Mouse (Mus musculus) heart, adult 2 months (tissue): ENCODE results near the gene Itga9. TPM values are rescaled to one million over a fixed set of nuclear protein-coding genes. Genes with fewer than 3 reads are reported as not detected.

ENCODE experiments used
- DNase-seq, 2 experiments: peaks; one replicate each; pipeline ENCODE4 v3.0.0; 2021
- H3K27ac ChIP-seq: fragments of 200-600 bp; 2 replicates; pipeline ENCODE4 v1.8.1; 2022
- H3K27me3 ChIP-seq: fragments of 200-500 bp; 2 replicates; pipeline ENCODE4 v1.6.1; 2012; ENCODE audit warnings: mild to moderate bottlenecking, low read length, inconsistent platforms, mixed read lengths; ENCODE audit not compliant: control insufficient read depth, insufficient read depth
- H3K36me3 ChIP-seq: fragments of 200-500 bp; 2 replicates; pipeline ENCODE4 v1.6.1; 2012; ENCODE audit warnings: low read length, inconsistent platforms; ENCODE audit not compliant: control insufficient read depth, insufficient read depth
- H3K4me1 ChIP-seq: fragments of 200-500 bp; 2 replicates; pipeline ENCODE4 v1.6.1; 2011; ENCODE audit warnings: low read length; ENCODE audit not compliant: control insufficient read depth, insufficient read depth
- H3K4me3 ChIP-seq: fragments of 200-600 bp; 2 replicates; pipeline ENCODE4 v1.8.1; 2022
- H3K79me2 ChIP-seq: fragments of 200-500 bp; replicated peaks from 2 replicates; pipeline ENCODE4 v1.6.1; 2012; ENCODE audit warnings: mild to moderate bottlenecking, inconsistent platforms, low read length, moderate library complexity, mixed read lengths; ENCODE audit not compliant: control insufficient read depth, insufficient read depth
- H3K9ac ChIP-seq: fragments of 200-500 bp; 2 replicates; pipeline ENCODE4 v1.6.1; 2012; ENCODE audit warnings: low read depth, mild to moderate bottlenecking, control low read depth, inconsistent platforms, low read length, mixed read lengths
- CTCF ChIP-seq: fragments of 200-600 bp; IDR thresholded peaks from 2 replicates; pipeline ENCODE4 v1.8.1; 2022; ENCODE audit warnings: antibody characterized with exemption, mild to moderate bottlenecking, moderate library complexity
- EP300 ChIP-seq: fragments of 200-500 bp; IDR thresholded peaks from 2 replicates; pipeline ENCODE4 v1.6.1; 2011; ENCODE audit warnings: low read depth, low read length, control low read depth; ENCODE audit not compliant: insufficient read depth
- POLR2A ChIP-seq: fragments of 200-500 bp; IDR thresholded peaks from 2 replicates; pipeline ENCODE4 v1.6.1; 2011; ENCODE audit warnings: mild to moderate bottlenecking, low read depth, low read length, control low read depth; ENCODE audit not compliant: insufficient read depth
- WGBS: fragments of 180-500 bp; shearing (Covaris S2); methylation state at CpG from one replicate; pipeline ENCODE4 v1.1.7; 2018; 5-methylcytosine and 5-hydroxymethylcytosine counted together
- intact Hi-C: fragments of 180-260 bp; cut with DNase I; formaldehyde crosslinking; loops from one replicate; pipeline ENCODE4 v1.15.1; 2025
- polyA plus RNA-seq: library from polyadenylated mRNA; depleted of rRNA; stranded (reverse); fragments of >200 nt; gene quantifications from 2 replicates; pipeline ENCODE4 v1.2.3, GENCODE M21; 2012
- total RNA-seq, 2 experiments: library from RNA; stranded (reverse); gene quantifications; 2 replicates each; pipeline ENCODE4 v1.2.3; 2021

The Itga9 gene
- total and polyA plus RNA-seq, 3 experiments = 34.8 to 41.9 (median 35.3) TPM

DNA sequence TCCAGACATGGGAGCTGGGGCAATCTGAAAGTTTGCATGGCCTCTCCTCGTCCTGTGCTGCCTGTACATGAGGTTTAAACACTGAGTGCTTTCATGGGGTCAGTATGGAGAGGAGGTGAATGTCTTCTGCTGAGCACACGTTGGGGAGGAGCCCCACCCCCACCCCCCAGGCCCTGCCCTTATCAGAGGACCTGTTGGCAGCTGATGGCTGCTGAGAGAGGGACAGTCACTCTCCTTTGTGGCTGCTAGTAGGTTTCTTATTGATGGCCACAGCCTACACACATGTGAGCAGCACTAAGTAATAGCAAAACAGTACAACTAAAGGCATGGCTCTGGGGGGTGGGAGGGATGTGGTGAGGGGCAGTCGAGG is 215.7 kb downstream of the Itga9 start:
- DNase-seq = no peak
- no peak overlapping the region for H3K27ac ChIP-seq
- no peak overlapping the region for H3K9ac ChIP-seq
- peaks cover 1% of the 10 kb centered on the region; the same call in 1 of the 2 replicates for H3K4me1 ChIP-seq
- H3K4me3 ChIP-seq = no peak overlapping the region
- TF ChIP-seq CTCF (no peak), EP300 (no peak), POLR2A (no peak)
- intact Hi-C loops = no loop called here
- H3K27me3 ChIP-seq = no peaks in the 10 kb centered on the region
- no peaks in the 10 kb centered on the region for H3K36me3 ChIP-seq
- H3K79me2 ChIP-seq = no peaks in the 10 kb centered on the region
- WGBS = 45% methylated on average over 3 of the region's 3 CpGs

DNA sequence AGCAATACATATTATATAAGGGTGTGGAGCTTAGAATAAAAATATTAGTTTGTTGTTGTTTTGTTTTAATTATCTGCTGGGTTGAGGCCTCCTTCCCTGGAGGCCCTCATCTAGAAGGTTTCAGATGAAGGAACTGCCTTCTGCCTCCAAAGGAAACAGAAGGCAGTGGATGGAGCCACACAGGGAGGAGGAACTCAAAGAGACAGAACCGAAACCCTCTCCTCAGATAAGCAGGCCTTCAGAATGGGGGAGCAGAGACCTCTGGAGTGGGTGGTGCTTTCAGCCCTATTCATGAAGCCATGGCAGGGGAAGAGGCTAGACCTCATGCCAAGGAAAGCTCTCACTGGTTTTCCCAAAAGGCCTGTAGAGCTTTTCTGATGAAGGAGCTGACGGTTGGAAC is 216.1 kb downstream of the Itga9 start:
- peaks cover 1% of the 10 kb centered on the region; the same call in 1 of the 2 replicates for H3K4me1 ChIP-seq
- H3K9ac ChIP-seq = no peak overlapping the region
- no peak overlapping the region for H3K4me3 ChIP-seq
- no peak for TF ChIP-seq POLR2A
- no peak for TF ChIP-seq CTCF
- no peak for TF ChIP-seq EP300
- no peaks in the 10 kb centered on the region for H3K36me3 ChIP-seq
- no peaks in the 10 kb centered on the region for H3K79me2 ChIP-seq
- no peak for DNase-seq
- intact Hi-C loops = no loop called here
- H3K27me3 ChIP-seq = no peaks in the 10 kb centered on the region
- H3K27ac ChIP-seq = no peak overlapping the region
- WGBS = 92% methylated on average over 2 of the region's 2 CpGs

DNA sequence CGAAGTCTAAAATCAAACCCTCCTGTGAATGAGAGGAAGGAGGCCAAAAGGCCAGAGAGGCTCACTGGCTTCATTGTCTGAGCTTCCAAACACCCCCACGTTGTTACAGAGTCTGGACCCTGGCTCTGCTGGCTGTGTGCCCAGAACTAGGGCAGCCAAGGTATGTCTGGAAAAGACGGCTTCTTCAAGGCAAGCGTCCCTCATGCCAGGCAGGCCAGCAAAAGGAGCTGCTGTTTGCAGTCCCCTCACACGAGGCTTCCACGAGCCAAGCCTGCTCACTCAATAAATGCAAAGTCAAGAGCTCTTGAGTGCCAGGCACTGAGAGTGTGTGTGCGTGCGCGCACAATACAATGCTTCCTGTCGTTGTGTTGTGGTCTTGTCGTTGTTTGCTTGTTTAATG is 224.6 kb downstream of the Itga9 start:
- 16% methylated on average over 11 of the region's 11 CpGs for WGBS
- peak overlapping the region; percentile 49 for H3K27ac ChIP-seq
- H3K36me3 ChIP-seq = no peaks in the 10 kb centered on the region
- H3K79me2 ChIP-seq = no peaks in the 10 kb centered on the region
- no peaks in the 10 kb centered on the region for H3K27me3 ChIP-seq
- DNase-seq = peak; percentile 36 to 43
- TF ChIP-seq CTCF = no peak
- TF ChIP-seq EP300 = no peak
- no peak for TF ChIP-seq POLR2A
- peaks cover 11% of the 10 kb centered on the region for H3K4me1 ChIP-seq
- H3K4me3 ChIP-seq = no peak overlapping the region
- no peak overlapping the region for H3K9ac ChIP-seq
- intact Hi-C loops = no loop called here

DNA sequence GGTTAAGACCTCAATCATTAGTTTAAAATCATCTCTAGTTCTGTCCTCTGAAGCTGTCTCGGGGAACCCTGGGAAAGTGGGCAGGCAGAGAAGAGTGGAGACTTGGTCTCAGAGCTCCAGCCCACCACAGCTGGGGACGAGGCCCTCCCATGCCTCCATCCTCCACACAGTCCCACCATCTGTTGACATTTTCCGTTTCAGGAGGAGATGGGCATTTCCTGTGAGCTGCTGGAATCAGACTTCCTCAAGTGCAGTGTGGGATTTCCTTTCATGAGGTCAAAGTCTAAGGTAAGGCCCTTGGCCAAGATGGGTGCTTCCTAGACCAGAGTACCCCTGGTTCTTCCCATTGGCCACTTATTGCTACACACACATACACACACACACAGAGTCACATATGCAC is 226.0 kb downstream of the Itga9 start:
- intact Hi-C loops = no loop called here
- Histone ChIP-seq H3K27ac (no peak overlapping the region), H3K27me3 (no peaks in the 10 kb centered on the region), H3K4me3 (no peak overlapping the region), H3K36me3 (no peaks in the 10 kb centered on the region), H3K79me2 (no peaks in the 10 kb centered on the region), H3K9ac (no peak overlapping the region), H3K4me1 (peaks cover 11% of the 10 kb centered on the region)
- WGBS = 57% methylated on average over 3 of the region's 3 CpGs
- TF ChIP-seq POLR2A = no peak
- no peak for TF ChIP-seq EP300
- TF ChIP-seq CTCF = no peak
- DNase-seq = no peak

DNA sequence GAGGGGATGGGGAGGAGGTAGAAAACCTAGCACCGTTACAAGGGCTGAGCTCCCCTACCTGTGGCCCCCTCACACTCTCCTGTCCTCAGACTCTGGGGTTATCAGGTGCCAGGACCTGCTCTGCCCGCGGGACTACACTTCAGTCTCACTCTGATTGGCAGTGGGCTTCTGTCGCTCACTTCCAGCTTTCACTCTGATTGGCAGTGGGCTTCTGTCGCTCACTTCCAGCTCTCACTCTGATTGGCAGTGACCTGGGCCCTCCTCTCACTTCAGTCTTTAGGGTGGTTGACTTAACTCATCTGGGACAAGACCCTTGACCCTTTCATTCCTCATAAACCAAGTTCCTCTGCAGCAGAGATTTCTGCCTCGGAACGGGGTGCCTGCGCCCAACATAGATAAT is 226.9 kb downstream of the Itga9 start:
- H3K27ac ChIP-seq = no peak overlapping the region
- no peaks in the 10 kb centered on the region for H3K27me3 ChIP-seq
- H3K9ac ChIP-seq = no peak overlapping the region
- no peaks in the 10 kb centered on the region for H3K36me3 ChIP-seq
- no peak for TF ChIP-seq EP300
- no peak for TF ChIP-seq POLR2A
- TF ChIP-seq CTCF = no peak
- no peak overlapping the region for H3K4me3 ChIP-seq
- intact Hi-C loops = no loop called here
- H3K79me2 ChIP-seq = no peaks in the 10 kb centered on the region
- WGBS = 90% methylated on average over 8 of the region's 8 CpGs
- H3K4me1 ChIP-seq = peaks cover 11% of the 10 kb centered on the region
- no peak for DNase-seq

DNA sequence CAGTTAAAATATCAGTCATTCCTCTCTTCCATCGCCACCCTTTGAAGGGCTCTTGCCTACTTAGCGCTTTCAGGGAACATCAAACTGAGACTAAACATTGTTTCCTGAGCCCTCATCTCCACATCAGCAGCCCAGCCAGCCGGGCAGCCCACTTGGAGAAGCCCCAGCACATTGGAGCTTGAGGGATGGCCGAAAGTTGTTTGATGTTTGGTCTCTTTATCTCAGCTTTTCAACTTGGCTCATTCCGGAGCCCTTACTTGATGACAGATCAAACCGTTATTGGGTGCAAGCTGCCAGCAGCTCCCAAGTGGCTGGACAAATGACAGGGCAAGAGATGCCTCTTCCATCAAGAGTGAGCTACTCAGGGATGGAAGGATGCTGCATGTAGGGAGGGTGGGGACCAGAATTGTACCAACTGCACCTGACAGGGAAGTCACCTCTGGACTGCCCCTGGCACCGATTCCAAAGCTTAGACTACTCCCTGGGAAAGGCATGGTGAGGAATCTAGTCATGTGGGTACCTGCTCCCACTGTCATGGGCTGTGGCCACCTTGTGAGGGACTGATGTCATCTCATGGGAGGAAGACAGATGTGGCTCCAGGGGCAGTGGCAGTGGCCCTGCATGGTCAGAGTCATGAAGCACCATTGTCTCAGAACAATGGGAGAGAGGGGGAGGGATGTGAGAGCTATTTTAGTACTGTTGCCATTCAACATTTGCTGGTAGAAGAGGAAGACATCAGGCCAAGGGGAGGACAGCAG is 232.6 kb downstream of the Itga9 start:
- intact Hi-C loops = no loop called here
- Histone ChIP-seq H3K27ac (no peak overlapping the region), H3K9ac (no peak overlapping the region), H3K4me3 (no peak overlapping the region), H3K79me2 (no peaks in the 10 kb centered on the region), H3K4me1 (peaks cover 5% of the 10 kb centered on the region; the same call in 1 of the 2 replicates), H3K27me3 (no peaks in the 10 kb centered on the region), H3K36me3 (no peaks in the 10 kb centered on the region)
- WGBS = 51% methylated on average over 7 of the region's 7 CpGs
- no peak for TF ChIP-seq POLR2A
- TF ChIP-seq CTCF = no peak
- TF ChIP-seq EP300 = no peak
- DNase-seq = no peak
